Mouse (Mus musculus) bone marrow, adult 2 months (tissue): ENCODE measurements around the gene Anks1b.

Source experiments
- CTCF ChIP-seq: fragments of 200-500 bp; IDR thresholded peaks from 2 replicates; pipeline ENCODE4 v1.5.1; 2011; ENCODE audit warnings: low read length, control low read depth; ENCODE audit not compliant: control insufficient read depth, insufficient read depth
- POLR2A ChIP-seq: fragments of 200-500 bp; IDR thresholded peaks from 2 replicates; pipeline ENCODE4 v1.6.1; 2011; ENCODE audit warnings: low read depth, mild to moderate bottlenecking, control low read depth, low read length, borderline replicate concordance; ENCODE audit not compliant: control insufficient read depth

- TF ChIP-seq CTCF (no peak), POLR2A (no peak)
Observed at GRCm38 (mm10) chr10:90718684-90719083, 845.4 kb downstream of the Anks1b start.
